Mouse (Mus musculus) testis, postnatal 10 days (tissue): ENCODE measurements around the gene Adpgk.

Experiments used
- DNase-seq: peaks from one replicate; pipeline ENCODE4 v3.0.0; 2021; ENCODE audit warnings: low spot score

Adpgk gene

DNA sequence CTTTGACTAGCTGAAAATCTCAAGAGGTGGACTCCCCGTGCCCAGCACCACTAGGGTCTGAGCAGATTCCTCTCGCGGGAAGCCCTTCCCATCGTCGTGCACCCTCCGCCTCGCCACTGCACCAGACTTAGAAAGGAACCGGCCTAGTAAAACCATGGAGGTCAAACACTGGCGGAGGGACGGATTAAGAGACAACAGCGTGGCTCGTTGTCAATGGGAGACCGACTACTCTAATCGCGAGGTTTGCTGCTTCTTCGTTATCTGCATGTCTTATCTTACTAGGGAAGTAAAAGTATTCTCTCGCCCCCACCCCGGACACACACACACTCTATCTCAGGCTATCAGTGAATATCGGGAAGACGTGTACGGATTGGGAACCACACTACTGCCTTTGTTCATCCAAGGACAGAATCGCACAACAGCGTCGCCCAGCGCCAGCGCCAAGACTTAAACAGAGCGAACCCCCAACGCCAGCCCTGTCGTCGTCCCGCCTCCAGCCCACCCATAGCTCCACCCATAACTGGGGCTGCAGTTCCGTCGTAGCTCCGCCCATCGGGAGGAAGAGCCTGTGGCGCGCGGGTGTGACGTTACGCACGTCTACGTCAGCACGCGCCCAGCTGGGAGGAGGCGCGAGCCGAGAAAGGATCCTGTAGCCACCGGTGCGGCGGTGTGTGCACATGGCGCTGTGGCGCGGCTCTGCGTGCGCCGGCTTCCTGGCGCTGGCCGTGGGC lies at the start of gene Adpgk:
Adpgk (plus strand) TSS at position 602 of the 731 bp plus-strand sequence.
- peak; percentile 99 for DNase-seq

DNA sequence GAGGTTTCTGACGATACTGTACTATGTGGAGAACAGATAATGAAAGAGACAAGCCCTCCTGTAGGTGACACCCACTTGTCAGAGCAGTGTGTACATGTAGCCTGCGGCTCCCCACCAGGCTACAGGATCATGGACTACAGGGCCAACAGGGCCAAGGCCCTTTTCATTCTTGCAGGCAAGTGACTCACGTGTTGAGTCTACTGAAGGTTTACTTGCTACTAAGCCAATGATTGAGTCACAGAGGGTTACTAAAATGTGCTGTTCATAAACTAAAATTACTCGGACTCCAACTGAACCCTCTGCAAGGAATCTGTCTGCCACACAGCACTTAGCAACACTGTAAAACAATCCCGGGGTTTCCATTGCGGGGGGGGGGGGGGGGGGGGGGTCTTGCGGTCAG lies 46.2 kb upstream of the Adpgk start:
- no peak for DNase-seq

DNA sequence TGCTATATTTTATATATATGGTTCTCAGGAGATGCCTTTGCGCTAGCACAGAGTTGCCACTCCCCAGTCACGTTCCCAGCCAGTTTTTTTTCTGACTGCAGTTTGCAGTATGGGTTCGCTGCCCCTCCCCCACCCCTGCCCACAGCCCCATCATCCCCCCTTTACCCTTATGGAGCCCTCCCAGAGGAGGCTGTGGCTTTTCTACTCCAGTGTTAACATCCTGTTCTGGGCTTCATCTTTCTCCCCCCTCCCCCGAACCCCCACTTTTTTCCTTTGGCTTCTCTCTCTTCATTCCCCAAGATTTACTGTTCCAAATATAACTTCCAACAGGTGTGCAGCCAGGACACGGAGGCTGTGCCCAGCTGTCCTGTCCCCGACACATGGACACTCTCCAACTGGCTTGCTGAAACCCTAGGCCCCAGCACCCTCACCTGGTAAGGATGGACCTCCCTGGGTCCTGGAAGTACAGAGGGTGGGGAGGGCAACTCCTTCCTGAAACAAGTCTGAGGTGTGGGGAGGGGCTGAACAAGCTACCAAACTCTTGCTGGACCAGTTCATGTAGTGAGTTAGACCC lies 44.8 kb upstream of the Adpgk start:
- DNase-seq, result no peak

DNA sequence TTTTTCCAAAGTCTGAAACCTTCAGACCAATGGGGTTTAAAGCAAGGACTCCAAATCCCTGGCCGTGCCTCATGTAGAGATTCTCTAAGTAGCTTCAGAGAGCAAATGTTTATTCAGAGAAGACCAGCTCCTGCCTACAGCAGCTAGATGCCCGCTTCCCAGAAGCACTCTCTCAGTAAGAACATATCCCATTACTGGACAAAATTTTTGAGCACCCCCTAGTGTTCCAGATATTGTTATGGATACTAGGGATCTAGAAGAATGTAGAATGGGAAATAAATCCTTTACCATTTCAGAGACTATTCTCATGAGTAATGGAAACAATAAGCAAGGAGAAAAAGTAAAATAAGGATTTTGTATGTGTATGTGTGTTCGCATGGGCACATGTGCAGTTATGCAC lies 42.0 kb upstream of the Adpgk start:
- DNase-seq, result no peak

DNA sequence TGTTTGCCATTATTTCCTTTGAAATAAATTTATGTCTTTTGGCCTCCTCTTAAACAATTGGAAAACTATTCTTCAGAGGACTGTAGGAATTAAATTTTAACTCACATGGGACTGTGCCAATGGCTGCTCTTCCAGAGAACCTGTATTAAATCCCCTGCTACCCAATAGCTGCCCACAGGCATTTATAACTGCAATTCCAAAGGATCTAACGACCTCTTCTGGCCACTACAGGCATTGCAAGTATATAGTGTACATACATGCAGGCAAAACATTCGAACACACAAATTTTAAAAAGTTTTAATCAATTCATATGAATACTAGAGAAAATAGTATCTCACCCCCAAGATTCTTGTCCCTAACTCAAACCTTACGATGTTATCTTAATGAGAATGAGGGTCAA lies 41.1 kb upstream of the Adpgk start:
- no peak for DNase-seq

DNA sequence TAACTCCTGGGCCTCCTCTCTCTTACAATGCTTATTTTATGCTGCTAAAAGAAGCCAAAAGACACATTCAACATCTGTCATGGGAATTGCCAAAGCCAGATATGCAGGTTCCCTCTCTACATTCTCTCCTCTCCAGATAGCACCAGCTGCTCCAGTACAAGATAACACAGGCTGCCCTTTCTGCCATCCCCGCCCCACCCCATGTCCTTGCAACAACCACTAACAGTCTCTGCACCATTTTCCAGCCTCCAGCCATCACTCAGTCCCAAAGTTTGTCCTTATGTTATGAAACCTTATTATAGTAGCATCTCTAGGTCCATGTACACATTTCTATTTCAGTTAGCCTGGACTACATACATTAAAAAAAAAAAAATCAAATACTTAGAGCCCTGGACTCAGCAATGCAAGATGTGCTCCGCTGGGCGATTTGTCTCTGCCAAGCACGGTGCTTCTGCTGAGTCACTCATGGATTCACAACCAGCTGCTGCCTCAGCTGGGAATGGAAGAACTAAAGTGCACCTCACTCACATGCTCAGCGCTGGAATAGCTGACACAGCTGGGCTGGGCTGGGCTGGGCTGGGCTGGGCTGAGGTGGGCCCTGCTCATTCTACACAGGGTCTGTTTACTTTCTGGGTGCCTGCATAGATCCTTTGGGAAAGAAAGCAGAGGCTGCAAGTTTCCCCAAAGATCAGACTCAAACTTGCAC lies 36.5 kb upstream of the Adpgk start:
- no peak for DNase-seq

DNA sequence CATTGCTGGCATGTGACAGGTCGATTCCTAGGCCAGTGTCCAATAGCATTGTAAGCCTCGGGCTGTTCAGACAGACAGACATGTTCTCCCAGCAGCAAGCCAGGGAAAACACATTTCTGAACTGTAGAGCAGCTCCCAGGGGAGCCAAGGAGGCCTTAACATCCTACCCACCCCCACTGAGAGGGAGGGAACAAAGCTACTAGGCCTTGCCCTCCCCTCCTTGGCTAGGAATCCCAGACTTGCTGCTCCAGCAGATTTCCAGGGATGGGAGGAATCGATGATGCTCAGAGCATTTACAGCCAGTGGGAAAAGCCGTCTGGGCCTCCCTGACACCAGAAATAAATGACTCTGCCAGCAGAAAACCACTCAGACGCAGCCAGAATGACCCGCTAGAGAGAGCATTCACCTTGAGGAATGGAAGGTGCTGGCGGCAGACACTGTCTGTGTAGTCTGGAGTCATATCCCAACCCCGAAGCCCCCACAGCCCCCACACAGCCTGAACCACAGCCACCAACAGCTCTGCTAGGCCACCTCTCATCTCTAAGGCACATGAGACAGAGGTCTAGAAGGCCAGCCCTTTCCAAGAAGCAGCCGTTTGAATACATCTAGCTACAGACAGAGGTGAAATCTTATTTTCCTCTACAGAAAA lies 31.4 kb upstream of the Adpgk start:
- DNase-seq, result no peak

DNA sequence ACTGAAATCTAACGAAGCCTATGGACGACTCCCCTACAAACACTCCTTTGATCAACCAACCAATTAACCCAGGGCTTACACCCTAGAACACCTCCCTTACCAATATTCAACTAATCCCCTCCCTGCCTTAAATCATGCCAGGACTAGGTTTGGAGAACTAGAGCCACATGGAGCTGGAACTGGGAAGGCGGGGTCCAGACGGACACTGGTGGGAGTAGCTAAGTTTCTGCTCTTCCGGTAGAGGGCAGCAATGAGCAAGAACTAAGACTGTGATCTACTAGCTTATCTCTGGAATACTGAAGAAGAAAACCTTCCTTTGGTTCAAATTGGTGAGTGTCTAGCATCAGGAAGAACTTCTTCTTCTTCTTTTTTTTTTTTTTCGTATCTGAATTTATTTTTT lies 25.0 kb upstream of the Adpgk start:
- DNase-seq, result no peak

DNA sequence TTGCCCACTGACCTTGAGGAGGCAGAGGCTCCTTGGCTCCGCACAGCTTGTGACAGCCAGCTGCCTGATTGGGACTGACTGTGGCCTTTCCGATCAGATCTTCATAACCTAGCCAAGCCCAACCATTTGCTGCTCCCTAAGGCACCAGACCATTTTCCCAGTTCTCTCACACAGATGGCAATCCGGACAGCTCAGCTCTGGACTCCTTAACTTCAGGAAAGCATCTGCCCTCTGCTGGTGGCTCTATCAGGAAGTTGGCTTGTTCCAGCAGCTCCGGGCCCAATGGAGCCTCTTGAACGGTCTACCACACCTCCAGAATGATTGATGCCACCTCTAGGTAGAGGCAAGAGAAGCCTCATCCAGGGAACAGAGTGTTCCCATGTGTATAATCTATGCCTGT lies 21.6 kb upstream of the Adpgk start:
- peak; percentile 83 for DNase-seq

DNA sequence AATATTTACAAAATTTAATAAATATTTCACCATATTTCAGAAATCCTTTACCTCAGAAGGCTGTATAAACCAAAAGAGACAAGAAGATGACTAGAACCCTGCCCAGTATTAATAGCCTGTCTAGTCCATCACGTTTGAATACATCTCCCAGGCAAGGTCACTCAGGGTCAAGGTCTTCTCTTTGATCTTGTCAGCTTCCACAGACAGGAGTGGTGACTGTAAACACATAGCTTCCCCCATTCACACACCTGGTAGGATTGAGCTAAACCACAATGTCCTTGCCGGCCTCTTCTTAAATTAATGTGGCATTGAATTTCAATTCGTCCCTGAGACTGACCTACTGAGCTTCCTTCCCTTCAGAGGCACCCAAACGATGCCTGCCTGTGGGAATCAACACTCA lies 20.3 kb upstream of the Adpgk start:
- DNase-seq, result no peak

DNA sequence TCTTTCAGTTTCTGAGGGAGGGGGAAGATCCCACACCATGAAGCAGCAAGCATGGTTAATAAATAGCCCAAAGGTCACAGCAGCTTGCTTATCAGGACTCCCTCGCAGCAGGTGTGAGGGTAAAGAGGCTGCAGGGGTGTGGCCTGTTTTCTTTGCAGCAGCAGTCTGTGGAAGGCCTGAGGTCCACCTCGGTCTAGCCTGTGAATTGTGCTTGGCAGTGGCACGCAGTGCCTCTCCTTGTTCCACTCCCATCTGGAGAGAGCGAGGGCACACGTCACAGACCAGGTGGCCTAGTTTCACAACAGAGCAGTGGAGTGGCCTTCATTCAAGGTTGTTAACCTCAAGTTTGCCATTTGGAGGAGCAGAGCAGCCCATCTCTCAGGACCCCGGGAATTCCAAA lies 19.6 kb upstream of the Adpgk start:
- DNase-seq, result no peak

DNA sequence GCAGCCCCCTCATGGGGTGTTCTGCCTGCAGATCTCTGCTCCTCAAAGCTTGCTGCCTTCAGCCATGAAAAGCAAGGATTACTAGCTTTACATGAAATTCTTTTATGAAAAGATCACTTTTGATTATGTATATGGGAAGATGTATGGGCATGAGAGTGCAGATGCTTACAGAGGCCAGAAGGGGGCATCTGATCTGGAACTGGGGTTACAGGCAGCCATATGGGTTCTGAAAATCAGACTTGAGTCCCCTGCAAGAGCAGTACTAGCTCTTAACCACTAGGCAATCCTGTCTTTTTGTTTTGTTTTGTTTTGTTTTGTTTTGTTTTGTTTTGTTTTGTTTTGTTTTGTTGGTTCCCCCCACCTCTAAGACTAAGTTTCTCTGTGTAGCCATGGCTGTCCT lies 18.2 kb upstream of the Adpgk start:
- DNase-seq, result no peak

DNA sequence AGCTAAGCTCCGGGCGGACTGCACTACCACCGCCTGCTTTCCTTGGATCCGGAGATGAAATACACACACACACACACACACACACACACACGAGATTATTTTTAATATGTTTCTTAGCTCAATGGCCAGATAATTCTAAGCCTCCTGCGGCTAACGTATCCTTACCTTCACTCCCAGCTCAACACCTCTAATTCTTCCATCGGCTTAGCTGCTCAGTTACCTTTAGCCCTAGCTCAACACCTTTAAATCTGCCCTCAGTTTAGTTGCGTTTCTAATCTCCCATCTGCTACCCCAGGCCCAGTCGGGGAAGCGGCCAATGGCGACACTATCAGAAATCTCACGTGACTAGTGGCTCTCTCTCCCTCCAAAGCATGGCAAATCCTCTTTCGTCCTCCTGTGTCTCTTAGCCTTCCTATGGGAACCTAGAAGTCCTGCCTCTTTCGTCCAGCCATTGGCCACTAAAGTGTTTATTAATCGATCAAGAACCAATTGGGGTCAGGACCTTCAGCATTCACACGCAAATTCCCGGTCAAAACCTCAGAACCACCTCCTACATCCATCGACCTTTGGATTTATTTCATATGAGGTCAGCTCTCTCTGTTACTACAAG lies 16.4 kb upstream of the Adpgk start:
- no peak for DNase-seq

DNA sequence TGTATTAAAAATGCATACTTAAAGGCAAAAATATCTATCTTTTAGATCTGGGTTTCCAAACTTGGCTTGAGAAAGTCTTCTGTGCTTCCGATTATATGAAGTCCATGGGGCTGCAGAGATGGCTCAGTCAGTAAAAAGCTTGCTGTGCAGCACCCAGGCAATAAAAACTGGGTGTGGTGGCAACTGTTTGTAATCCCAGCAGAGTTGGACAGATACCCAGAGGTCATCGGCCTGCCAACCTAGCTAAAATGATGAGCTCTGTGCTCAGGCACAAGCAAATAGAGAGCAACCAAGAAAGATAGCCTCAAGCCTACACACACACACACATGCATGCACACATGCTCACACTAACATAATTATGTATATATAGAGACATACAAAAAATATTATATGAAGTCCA lies 13.2 kb upstream of the Adpgk start:
- no peak for DNase-seq

DNA sequence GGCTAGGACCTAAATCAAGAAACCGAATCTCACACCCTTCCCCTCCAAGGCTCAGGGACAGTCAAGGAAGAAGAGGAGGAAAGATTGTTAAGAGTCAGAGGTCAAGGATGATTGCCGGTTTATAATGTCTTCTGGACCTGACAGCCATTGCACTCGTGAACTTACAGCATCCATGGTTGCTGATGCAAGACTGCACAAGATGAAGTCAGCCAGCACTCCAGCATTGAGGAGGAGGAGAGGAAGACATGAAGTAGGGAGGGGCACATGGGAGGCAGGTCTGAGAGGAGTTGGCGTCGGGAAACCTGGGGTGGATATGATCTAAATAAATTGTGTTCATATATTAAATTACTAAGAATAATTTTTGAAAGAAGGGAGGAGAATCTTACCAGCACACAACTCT lies 12.7 kb upstream of the Adpgk start:
- DNase-seq, result no peak

DNA sequence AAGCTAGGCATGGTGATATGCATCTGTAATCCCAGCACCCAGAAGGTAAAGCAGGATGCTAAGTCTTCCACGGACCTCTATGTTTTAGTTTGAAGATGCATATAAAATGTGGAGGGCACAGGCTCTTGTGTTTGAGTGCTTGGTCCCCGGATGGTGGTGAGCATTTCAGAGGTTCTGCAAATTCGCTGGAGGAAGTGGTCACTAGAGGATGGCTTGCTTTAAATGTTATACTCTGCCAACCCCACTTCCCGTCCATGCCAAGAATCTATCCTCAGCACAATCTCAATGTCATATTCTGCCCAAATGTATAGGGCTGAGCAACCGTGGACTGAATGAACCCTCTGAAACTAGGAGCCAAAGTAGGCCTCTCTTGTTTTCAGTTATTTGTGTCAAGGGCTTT lies 10.5 kb upstream of the Adpgk start:
- DNase-seq, result no peak

DNA sequence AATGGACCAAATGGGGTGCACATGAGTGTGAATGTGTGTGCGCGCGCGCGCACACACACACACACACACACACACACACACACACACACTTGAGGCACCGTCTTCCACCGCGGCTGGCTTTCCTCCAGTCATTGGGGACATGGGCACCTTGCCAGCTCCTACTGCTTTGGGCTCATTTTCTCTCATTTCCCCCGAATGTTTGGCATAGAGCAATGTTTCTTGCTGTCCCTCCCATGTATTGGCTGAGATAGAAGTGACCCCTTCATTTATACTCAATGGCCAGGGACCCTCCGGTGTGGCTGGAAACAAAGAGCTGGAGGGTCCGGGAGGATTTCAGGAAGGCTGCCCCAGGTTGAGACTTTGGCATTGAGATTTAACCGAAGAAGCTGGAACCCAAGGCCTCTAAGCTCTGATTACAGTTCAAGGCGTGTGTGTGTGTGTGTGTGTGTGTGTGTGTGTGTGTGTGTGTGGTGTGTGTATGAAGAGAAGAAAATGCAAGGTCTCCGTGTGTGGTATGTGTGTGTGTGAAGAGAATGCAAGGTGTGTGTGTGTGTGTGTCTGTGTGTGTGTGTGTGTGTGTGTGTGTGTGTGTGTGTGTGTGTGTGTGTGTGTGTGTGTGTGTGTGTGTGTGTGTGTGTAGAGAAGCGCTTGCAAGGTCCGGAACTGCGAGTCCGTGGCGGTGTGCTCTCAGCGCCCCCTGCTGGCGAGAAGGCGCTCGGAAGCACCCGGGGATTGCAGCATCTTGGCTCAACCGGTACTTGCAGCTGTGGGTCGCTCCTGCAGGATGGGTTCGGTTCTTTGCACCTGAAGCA lies 9.3 kb upstream of the Adpgk start:
- peak; percentile 92 for DNase-seq

DNA sequence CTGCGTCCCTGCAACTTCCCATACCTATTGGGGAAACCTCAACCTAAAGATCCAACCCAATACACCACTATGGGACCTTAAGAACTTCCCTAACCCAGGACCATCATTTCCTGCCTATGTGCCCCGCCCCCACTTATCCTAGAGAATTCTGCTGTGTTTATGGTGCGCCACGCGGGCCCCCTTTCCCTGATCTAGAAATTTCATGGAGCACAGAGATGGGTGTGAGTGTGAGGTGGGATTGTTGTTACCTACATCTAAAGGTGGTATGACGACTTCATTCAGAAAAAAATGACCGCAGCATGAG lies 8.7 kb upstream of the Adpgk start:
- DNase-seq, result no peak

DNA sequence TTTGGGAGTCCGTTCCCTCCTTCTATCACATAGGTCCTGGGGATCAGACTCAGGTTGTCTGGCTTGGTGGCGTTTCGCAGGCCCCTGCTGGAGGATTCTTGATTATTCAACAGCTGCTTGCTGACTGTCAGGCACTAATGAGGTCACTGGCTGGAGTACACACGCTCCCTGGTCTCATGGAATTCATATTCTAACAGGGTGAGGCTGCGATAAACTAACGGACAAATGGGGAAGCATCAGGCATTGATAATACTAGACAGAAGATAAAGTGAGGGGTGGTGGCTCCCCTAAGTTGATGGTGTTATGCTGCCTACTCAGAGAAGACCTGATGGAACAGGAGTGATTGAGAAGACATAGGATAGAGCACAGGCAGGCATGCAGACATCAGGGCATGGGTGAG lies 5.7 kb upstream of the Adpgk start:
- DNase-seq, result no peak

DNA sequence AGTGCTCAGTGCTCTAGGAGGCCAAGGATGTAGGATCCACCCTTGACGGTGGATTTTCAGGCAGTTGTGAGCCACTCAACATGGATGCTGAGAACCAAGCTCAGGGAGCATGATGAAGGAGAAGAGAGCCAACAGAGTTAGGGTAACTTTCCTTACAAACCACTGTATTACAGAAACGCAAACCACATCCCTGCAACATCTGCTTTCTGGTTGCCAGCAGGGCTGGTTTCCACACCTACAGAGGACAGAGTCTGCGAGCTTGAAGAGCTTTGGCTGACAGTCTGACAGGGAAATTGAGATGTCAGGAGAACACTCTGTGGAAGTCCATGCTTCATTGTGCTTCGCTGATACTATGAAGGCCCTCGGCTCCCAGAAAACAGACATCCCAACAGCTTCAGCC lies 3.3 kb upstream of the Adpgk start:
- DNase-seq, result no peak

DNA sequence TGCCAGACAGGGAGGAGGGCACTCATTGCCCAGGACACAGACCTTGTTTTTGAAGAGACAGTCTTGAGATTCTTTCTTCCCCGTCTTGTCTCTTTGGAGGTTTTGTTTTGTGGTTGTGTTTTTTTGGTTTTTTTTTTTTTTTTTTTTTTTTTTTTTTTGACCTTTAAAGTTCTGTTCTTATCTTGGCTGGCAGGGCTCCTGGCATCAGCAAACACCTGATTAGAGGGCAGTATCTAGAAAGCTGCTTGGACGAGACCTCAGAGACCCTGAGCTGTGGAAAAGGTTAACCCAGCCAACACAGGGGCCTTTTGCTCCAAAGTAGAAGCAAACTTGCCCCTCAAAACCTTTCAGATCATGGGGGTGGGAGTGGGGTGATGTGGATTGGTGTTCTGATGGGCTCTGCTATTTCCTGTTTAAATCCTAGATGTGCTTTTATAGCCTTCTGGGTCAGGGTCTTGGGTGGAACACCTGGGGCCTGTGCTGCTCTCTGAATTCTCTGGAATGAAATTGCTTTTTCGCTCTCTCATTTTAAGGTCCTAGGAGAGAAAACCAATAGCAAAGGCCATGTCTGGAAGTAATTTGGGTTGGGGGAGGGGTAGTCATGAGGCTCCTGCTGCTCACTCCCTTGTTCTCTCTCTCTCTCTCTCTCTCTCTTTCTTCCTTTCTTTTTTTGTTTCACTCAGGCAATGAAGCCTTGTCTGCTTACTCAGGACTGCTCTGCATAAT lies 2.5 kb upstream of the Adpgk start:
- DNase-seq, result peak; percentile 26
